Mouse (Mus musculus) stomach, embryonic 14.5 days (tissue): ENCODE data around the gene Map2k4. TPM values are rescaled to one million over a fixed set of nuclear protein-coding genes. Genes with fewer than 3 reads are reported as not detected.
A peak's percentile ranks its signal among the peaks of the same experiment; 100 is the strongest.

ENCODE experiments used
- ATAC-seq: fragments of 200-750 bp; cut with Nextera tagmentation; 2 replicates; pipeline ENCODE4 v1.8.0; 2017; ENCODE audit warnings: low read depth, moderate TSS enrichment; ENCODE audit not compliant: insufficient number of reproducible peaks, insufficient read depth, low FRiP score
- H3K27ac ChIP-seq: fragments of 300-500 bp; sonication (generic); 2 replicates; pipeline ENCODE4 v1.5.1; 2014; ENCODE audit warnings: mild to moderate bottlenecking, low read length, moderate library complexity, mixed read lengths
- H3K27me3 ChIP-seq: fragments of 300-500 bp; sonication (generic); 2 replicates; pipeline ENCODE4 v1.6.1; 2014; ENCODE audit warnings: low read length, control low read depth, mixed read lengths; ENCODE audit not compliant: control insufficient read depth, insufficient read depth
- H3K36me3 ChIP-seq: fragments of 300-500 bp; sonication (generic); 2 replicates; pipeline ENCODE4 v1.6.1; 2014; ENCODE audit warnings: mild to moderate bottlenecking, control low read depth, low read length, moderate library complexity, mixed read lengths; ENCODE audit not compliant: control insufficient read depth, insufficient read depth
- H3K4me1 ChIP-seq: fragments of 300-500 bp; sonication (generic); 2 replicates; pipeline ENCODE4 v1.6.1; 2014; ENCODE audit warnings: low read length, control low read depth, mixed read lengths; ENCODE audit not compliant: control insufficient read depth, insufficient read depth
- H3K4me2 ChIP-seq: fragments of 300-500 bp; sonication (generic); replicated peaks from 2 replicates; pipeline ENCODE4 v1.6.1; 2014; ENCODE audit warnings: low read depth, low read length, control low read depth
- H3K4me3 ChIP-seq: fragments of 300-500 bp; sonication (generic); 2 replicates; pipeline ENCODE4 v1.5.1; 2014; ENCODE audit warnings: low read depth, low read length, control low read depth
- H3K9ac ChIP-seq: fragments of 300-500 bp; sonication (generic); replicated peaks from 2 replicates; pipeline ENCODE4 v1.6.1; 2014; ENCODE audit warnings: low read depth, mild to moderate bottlenecking, control low read depth, low read length, moderate library complexity, mixed read lengths
- H3K9me3 ChIP-seq: fragments of 300-500 bp; sonication (generic); 2 replicates; pipeline ENCODE4 v1.6.1; 2016; ENCODE audit warnings: low read depth, low read length, control low read depth; ENCODE audit not compliant: control insufficient read depth
- WGBS: fragments of 180-500 bp; shearing (Covaris S2); extraction: QIAGEN DNeasy Blood & Tissue Kit; methylation state at CpG from one replicate; pipeline ENCODE4 v1.1.7; 2014; 5-methylcytosine and 5-hydroxymethylcytosine counted together
- polyA plus RNA-seq: library from polyadenylated mRNA; unstranded; fragments of >200 nt; fragmentation: Nextera tagmentation; extraction: Ambion mirVana; gene quantifications from 2 replicates; pipeline ENCODE4 v1.2.1, GENCODE M21; 2014

Gene Map2k4
- polyA plus RNA-seq, 1 experiment from 2014 or later = 77.9 TPM

DNA sequence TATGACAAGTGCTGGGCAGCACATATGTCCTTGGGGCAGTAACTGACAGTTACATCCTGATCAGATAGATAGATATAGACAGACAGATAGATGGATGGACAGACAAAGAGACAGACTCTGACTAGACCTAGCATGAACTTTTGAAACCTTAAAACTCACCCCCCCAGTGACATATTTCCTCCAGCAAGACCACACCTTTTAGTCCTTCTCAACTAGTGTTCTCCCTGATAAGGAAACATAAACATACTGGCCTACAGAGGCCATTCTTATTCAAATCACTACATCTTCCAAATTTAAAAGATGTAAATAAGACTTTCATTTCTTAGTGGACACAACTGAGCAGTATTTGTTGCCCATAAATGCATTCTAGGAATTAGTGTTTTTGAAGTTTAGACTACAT lies 19.7 kb downstream of the Map2k4 start:
- ATAC-seq = no peak
- no peak overlapping the region for H3K9ac ChIP-seq
- peaks cover 2% of the 10 kb centered on the region; the same call in 1 of the 2 replicates for H3K4me1 ChIP-seq
- H3K36me3 ChIP-seq = no peaks in the 10 kb centered on the region
- no peaks in the 10 kb centered on the region for H3K27me3 ChIP-seq
- H3K27ac ChIP-seq = no peak overlapping the region
- H3K4me2 ChIP-seq = no peak overlapping the region
- H3K9me3 ChIP-seq = no peaks in the 10 kb centered on the region
- H3K4me3 ChIP-seq = no peak overlapping the region

DNA sequence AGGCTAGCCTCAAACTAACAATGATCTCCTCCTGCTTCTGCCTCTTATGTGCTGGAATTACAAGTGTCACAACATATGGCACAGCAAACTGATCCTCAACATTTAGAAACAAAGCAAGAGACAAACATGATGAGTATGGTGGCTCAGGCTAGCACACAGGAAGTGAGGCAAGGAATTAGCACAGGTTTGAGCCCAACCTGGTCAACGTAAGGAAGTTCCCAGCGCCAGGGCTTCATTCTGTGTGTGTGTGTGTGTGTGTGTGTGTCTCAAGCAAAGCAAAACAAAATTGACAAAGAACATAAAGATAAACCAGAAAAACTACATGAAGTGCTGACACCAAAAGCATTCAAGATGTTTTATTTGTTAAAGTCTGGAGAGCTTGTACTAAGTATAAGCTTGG lies 27.2 kb downstream of the Map2k4 start:
- no peak for ATAC-seq
- Histone ChIP-seq H3K9ac (no peak overlapping the region), H3K4me2 (no peak overlapping the region), H3K36me3 (no peaks in the 10 kb centered on the region), H3K27ac (no peak overlapping the region), H3K27me3 (no peaks in the 10 kb centered on the region), H3K4me3 (no peak overlapping the region), H3K4me1 (no peaks in the 10 kb centered on the region), H3K9me3 (no peaks in the 10 kb centered on the region)
- WGBS = 94% methylated on average over 2 of the region's 2 CpGs

DNA sequence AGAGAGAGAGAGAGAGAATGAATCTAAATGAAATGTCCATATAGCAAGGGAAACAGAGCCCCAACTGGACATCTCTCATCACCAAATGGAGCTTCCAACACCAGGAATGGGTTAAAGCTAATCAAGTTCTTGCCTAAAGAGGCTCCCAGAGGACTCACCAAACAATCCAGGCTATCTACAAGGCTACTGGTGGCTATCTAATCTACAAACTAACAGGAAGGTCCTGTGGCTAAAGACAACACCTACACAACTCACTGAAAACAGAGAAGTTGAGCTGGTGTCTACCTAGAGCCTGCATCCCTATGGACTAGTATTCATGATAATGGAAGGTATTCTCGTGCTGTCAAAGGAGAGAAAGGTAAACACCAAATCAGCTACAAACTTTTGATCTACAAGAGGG lies 28.7 kb downstream of the Map2k4 start:
- H3K4me1 ChIP-seq = 0 out of 2 replicates have a peak, but pooled peaks cover 5% of the 10 kb centered on the region
- no peak overlapping the region for H3K27ac ChIP-seq
- no peaks in the 10 kb centered on the region for H3K27me3 ChIP-seq
- H3K9ac ChIP-seq = no peak overlapping the region
- no peak overlapping the region for H3K4me2 ChIP-seq
- no peak for ATAC-seq
- H3K36me3 ChIP-seq = no peaks in the 10 kb centered on the region
- H3K4me3 ChIP-seq = no peak overlapping the region
- no peaks in the 10 kb centered on the region for H3K9me3 ChIP-seq
- WGBS = 85% methylated on average over 1 of the region's 1 CpGs

DNA sequence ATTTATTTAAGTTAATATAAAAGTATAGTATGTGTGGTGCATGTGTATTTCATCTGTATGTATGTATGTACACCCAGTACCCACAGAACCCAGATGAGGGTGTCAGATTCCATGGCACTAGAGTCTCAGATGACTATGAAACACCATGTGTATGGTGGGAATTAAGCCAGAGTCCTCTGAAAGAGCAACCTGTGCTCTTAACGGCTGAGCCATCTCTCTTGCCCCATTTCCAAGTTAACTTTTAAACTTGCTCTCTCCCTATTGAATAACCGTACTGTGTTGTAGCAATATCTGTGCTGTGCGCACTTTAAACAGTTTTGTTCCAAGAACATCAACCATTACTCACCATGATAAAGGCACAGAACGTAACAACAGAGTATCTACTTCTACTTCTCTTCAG lies 33.9 kb downstream of the Map2k4 start:
- Histone ChIP-seq H3K36me3 (no peaks in the 10 kb centered on the region), H3K4me2 (no peak overlapping the region), H3K27me3 (no peaks in the 10 kb centered on the region), H3K27ac (0 out of 2 replicates have a peak overlapping the region, but pooled peaks have one; percentile 22), H3K9ac (no peak overlapping the region), H3K4me3 (no peak overlapping the region), H3K9me3 (no peaks in the 10 kb centered on the region), H3K4me1 (0 out of 2 replicates have a peak, but pooled peaks cover 5% of the 10 kb centered on the region)
- WGBS = 61% methylated on average over 4 of the region's 4 CpGs
- 0 out of 2 replicates have a peak, but pooled peaks have one; percentile 42 for ATAC-seq

DNA sequence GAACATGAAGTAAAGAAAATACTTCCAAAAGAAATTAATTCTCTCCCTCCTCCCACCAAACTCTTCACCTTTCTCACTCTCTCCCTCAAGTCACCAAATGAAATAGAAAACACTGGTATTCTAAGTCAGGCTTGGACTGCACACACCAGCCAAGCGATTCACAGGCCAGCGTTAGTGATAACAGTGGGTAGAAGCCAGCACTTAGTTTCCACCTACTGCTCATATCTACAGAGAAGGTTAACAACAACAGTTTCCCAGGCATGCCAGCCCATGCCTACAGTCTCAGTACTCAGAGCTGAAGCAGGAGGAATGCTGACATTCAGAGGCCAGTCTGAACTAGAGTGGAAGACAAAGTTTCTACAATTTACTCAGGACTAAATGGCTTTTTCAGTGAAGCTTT lies 34.5 kb downstream of the Map2k4 start:
- Histone ChIP-seq H3K27me3 (no peaks in the 10 kb centered on the region), H3K4me2 (no peak overlapping the region), H3K9me3 (no peaks in the 10 kb centered on the region), H3K4me3 (no peak overlapping the region), H3K4me1 (0 out of 2 replicates have a peak, but pooled peaks cover 5% of the 10 kb centered on the region), H3K27ac (no peak overlapping the region), H3K9ac (no peak overlapping the region), H3K36me3 (no peaks in the 10 kb centered on the region)
- 87% methylated on average over 2 of the region's 2 CpGs for WGBS
- ATAC-seq = no peak

DNA sequence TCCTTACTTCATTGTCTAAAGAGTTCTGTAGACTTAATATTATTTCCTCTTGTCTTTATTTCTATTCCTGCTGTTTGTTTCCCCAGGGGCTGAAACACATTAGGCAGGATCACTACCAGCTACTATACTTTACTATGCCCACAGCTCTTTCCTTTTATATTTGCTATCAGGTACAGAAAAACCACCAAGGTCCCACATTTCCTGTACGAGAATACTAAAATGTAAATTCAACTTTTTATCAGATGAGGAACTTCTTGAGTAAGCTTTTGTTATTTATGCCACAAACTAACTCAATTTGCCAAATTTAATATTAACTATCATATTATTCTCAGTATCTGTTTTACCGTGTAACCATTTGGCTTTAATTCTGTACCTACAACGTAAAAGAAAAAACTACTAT lies 37.6 kb downstream of the Map2k4 start:
- Histone ChIP-seq H3K9ac (no peak overlapping the region), H3K4me3 (no peak overlapping the region), H3K36me3 (no peaks in the 10 kb centered on the region), H3K4me2 (no peak overlapping the region), H3K9me3 (no peaks in the 10 kb centered on the region), H3K27ac (no peak overlapping the region), H3K4me1 (peaks cover 12% of the 10 kb centered on the region; the same call in 1 of the 2 replicates), H3K27me3 (no peaks in the 10 kb centered on the region)
- ATAC-seq = no peak
- WGBS = 81% methylated on average over 3 of the region's 3 CpGs

DNA sequence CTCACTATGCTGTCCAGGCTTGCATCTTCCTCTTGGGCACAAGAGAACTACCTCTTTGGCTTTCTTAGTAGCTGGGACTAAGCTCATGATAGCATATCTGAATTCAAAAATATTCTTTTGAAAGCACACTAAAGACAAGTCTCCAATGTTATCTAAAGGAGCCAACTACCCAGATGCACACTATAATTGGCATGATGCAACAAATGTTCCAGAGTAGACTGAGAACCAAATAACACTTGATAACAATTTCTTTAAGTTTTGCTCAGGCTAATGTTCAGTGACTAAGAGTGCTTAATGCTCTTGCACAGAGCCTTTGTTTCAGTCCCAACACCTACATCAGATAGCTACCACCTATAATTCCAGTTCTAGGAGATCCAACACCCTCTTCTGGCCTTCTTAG lies 40.7 kb downstream of the Map2k4 start:
- no peak overlapping the region for H3K4me3 ChIP-seq
- no peak overlapping the region for H3K27ac ChIP-seq
- H3K27me3 ChIP-seq = no peaks in the 10 kb centered on the region
- peaks cover 7% of the 10 kb centered on the region; the same call in 1 of the 2 replicates for H3K4me1 ChIP-seq
- H3K4me2 ChIP-seq = no peak overlapping the region
- H3K9me3 ChIP-seq = no peaks in the 10 kb centered on the region
- H3K9ac ChIP-seq = no peak overlapping the region
- H3K36me3 ChIP-seq = no peaks in the 10 kb centered on the region
- no peak for ATAC-seq

DNA sequence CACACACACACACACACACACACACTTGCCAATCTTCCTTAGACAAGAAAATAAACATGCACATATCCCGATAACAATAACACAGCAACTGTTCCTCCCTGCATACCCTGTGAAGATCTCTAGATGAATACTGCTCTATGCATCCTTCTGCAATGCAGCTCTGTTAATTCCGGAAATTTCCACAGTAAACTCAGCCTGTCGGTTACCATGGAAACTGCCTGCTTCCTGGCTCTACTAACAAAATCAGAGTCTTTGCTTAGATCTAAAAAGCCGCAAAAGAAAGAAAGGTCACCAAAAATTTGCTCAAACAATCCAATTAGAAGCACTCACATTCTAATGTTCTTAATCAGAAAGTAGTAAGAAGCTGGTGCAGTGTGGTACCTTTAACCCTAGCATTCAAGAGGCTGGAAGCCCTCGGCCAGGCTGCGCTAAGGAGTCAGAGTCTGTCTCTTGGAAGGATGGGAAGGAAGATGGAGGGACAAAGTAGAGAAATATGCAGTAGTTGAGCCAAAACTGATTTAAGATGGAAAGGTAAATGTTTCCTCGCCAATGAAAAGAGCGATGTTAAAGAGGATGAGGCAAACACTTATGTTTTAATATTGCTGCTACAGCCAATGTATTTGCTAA lies 42.3 kb downstream of the Map2k4 start:
- ATAC-seq = no peak
- Histone ChIP-seq H3K9ac (no peak overlapping the region), H3K9me3 (no peaks in the 10 kb centered on the region), H3K4me3 (no peak overlapping the region), H3K36me3 (no peaks in the 10 kb centered on the region), H3K4me2 (no peak overlapping the region), H3K27me3 (no peaks in the 10 kb centered on the region), H3K4me1 (peaks cover 7% of the 10 kb centered on the region; the same call in 1 of the 2 replicates), H3K27ac (no peak overlapping the region; the same call in 1 of the 2 replicates)
- 63% methylated on average over 8 of the region's 8 CpGs for WGBS

DNA sequence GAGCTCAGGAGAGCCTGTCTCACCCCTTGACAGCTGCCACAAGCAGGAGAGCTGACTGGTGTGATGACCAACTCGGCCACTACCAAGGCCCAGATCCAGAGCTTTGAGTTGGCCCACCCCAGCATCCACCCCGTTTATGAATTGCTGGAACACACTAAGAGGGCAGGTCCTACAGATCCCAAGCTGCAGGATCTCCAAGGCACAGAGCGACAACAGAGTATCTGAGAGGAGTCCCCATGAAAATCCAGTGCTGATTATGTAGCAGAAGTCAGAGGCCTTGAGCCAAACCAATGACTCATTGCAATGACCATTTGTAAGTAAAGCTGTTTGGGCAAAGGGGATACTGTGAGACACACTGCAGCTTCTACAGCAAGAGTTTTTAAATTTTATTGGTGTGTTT lies 44.2 kb downstream of the Map2k4 start:
- Histone ChIP-seq H3K27me3 (no peaks in the 10 kb centered on the region), H3K4me3 (no peak overlapping the region)
- 89% methylated on average over 3 of the region's 3 CpGs for WGBS

More for the DNA sequence above, 44.2 kb downstream of the Map2k4 start:
- Histone ChIP-seq H3K4me2 (no peak overlapping the region), H3K36me3 (no peaks in the 10 kb centered on the region), H3K9me3 (no peaks in the 10 kb centered on the region), H3K4me1 (peaks cover 7% of the 10 kb centered on the region; the same call in 1 of the 2 replicates), H3K9ac (no peak overlapping the region), H3K27ac (no peak overlapping the region)
- no peak for ATAC-seq
